Mouse (Mus musculus): ENCODE measurements at regions not wholly inside any gene's neighbourhood (a gene's known extent, or its start where the extent isn't known, plus 50 kb on each side); places are given as distances from the start of the nearest gene placed in this dataset.
A peak's percentile ranks its signal among the peaks of the same experiment; 100 is the strongest.

DNA sequence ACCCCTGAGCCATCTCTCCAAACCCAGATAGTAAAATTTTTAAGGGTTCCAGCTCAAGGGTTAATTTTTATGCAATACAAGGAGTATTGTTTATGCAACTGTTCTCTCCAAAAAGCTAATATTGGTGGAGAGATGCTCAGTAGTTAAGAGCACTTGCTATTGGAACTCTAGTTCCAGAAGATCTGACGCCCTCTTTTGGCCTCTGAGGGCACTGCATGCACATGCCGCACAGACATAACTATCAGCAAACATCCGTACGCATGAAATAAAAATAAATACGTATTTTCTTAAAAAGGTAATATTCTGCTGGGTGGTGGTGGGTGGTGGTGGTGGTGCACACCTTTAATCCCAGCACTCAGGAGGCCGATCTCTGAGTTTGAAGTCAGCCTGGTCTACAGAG is 112.1 kb upstream of the Tmpo start:
- no peak overlapping the region for H3K4me2 ChIP-seq (ENCODE audit: low read depth, low read length)
- no peak overlapping the region for H3K9ac ChIP-seq (replicated peaks; ENCODE audit: low read depth, low read length)
- ATAC-seq (ENCODE audit: insufficient read depth, low read depth) (no peak), DNase-seq (ENCODE audit: low spot score) (no peak)
- no peaks in the 10 kb centered on the region for H3K36me3 ChIP-seq (replicated peaks; ENCODE audit: control insufficient read depth, insufficient read depth, low read length)
- WGBS: 84% methylated on average over 6 of the region's 6 CpGs
- no peak overlapping the region for H3K4me3 ChIP-seq (ENCODE audit: low read depth, low read length)
- H3K4me1 ChIP-seq (ENCODE audit: control insufficient read depth, insufficient read depth): no peaks in the 10 kb centered on the region
- no peaks in the 10 kb centered on the region for H3K9me3 ChIP-seq (replicated peaks; ENCODE audit: control insufficient read depth, low read length)
- TF ChIP-seq EP300 (IDR thresholded peaks at IDR 0.05; ENCODE audit: low read depth) (no peak), CTCF (IDR thresholded peaks at IDR 0.05; ENCODE audit: low read depth) (no peak)
- no peak overlapping the region for H3K27ac ChIP-seq (ENCODE audit: low read depth)
- H3K27me3 ChIP-seq (ENCODE audit: control insufficient read depth, insufficient read depth, low read length): no peaks in the 10 kb centered on the region

DNA sequence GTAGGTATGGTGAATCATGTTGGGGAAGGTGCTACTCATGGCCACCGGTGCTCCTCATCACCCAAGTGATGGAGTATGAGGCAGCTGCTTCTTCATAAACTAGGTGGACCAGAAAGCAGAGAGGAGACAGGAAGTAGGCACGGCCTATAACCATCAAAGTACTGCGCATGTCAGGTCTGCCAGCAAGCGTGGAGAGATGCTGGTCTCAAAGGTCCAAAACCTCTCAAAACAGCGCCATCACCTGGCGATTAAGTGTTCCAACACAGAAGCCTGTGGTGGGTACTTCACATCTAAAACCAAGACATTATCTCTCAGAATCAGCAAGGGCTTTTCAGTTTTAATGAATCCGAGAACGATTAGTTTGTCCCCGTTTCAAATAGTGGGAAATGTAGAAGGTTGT is 103.1 kb upstream of the Tmpo start:
- no peak overlapping the region for H3K9ac ChIP-seq (replicated peaks; ENCODE audit: low read depth, low read length)
- H3K36me3 ChIP-seq (replicated peaks; ENCODE audit: control insufficient read depth, insufficient read depth, low read length): no peaks in the 10 kb centered on the region
- H3K9me3 ChIP-seq (replicated peaks; ENCODE audit: control insufficient read depth, low read length): no peaks in the 10 kb centered on the region
- H3K27ac ChIP-seq (ENCODE audit: low read depth): no peak overlapping the region
- H3K4me1 ChIP-seq (ENCODE audit: control insufficient read depth, insufficient read depth): no peaks in the 10 kb centered on the region
- no peak for ATAC-seq (ENCODE audit: insufficient read depth, low read depth)
- TF ChIP-seq EP300 (IDR thresholded peaks at IDR 0.05; ENCODE audit: low read depth) (no peak), CTCF (IDR thresholded peaks at IDR 0.05; ENCODE audit: low read depth) (no peak)
- WGBS: 88% methylated on average over 9 of the region's 9 CpGs
- no peak overlapping the region for H3K4me2 ChIP-seq (ENCODE audit: low read depth, low read length)
- no peak overlapping the region for H3K4me3 ChIP-seq (ENCODE audit: low read depth, low read length)
- no peaks in the 10 kb centered on the region for H3K27me3 ChIP-seq (ENCODE audit: control insufficient read depth, insufficient read depth, low read length)
- no peak for DNase-seq (ENCODE audit: low spot score)

DNA sequence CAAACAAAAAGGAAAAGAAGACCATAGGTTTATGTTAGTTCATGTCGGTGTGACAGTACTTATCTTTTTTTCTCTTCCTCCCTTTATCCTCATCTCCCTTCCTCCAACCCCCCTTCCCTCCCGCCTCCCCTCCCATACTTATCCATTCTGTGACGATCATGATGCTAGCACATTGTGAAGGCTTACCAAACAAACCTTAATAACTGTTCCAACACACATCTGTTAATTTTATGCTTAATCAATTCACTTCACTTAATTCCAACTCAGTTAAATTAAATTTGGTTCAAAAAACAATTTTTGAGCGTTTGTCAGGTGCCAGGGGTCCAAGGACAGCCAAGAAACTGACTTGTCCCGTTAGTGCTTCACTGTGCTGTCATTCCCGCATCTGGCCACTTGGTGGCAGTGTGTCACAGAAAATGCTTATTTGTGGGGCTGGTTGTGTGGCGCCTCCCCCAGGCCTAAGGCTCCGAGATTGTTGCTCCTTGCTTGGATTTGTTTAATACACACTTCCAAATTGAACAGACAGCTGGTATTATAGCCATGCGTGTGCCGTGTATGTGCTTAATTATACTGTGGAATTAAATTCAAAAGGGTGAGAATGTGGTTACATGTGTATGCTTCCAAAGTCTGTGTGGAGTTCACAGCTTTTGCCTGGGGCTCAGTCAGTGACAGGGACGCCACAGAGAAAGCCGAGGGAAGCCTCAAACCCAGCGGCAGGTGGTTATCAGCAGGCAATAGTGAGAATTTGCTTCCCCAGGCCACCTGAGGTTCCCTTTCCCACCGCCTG is 90.0 kb upstream of the Tmpo start:
- Histone ChIP-seq H3K27me3 (ENCODE audit: control insufficient read depth, insufficient read depth, low read length) (no peaks in the 10 kb centered on the region), H3K4me3 (ENCODE audit: low read depth, low read length) (peak overlapping the region; percentile 34), H3K4me2 (ENCODE audit: low read depth, low read length) (peak overlapping the region; percentile 60), H3K36me3 (replicated peaks; ENCODE audit: control insufficient read depth, insufficient read depth, low read length) (no peaks in the 10 kb centered on the region), H3K4me1 (ENCODE audit: control insufficient read depth, insufficient read depth) (0 out of 2 replicates have a peak, but pooled peaks cover 5% of the 10 kb centered on the region), H3K9me3 (replicated peaks; ENCODE audit: control insufficient read depth, low read length) (no peaks in the 10 kb centered on the region), H3K9ac (replicated peaks; ENCODE audit: low read depth, low read length) (peak overlapping the region; percentile 29; the same call in 1 of the 2 replicates), H3K27ac (ENCODE audit: low read depth) (peak overlapping the region; percentile 64; the same call in 1 of the 2 replicates)
- DNase-seq (ENCODE audit: low spot score) (peak; percentile 69), ATAC-seq (ENCODE audit: insufficient read depth, low read depth) (peak; percentile 57; the same call in 1 of the 2 replicates)
- TF ChIP-seq EP300 (IDR thresholded peaks at IDR 0.05; ENCODE audit: low read depth) (no peak), CTCF (IDR thresholded peaks at IDR 0.05; ENCODE audit: low read depth) (peak; percentile 96)
- WGBS: 11% methylated on average over 14 of the region's 14 CpGs

DNA sequence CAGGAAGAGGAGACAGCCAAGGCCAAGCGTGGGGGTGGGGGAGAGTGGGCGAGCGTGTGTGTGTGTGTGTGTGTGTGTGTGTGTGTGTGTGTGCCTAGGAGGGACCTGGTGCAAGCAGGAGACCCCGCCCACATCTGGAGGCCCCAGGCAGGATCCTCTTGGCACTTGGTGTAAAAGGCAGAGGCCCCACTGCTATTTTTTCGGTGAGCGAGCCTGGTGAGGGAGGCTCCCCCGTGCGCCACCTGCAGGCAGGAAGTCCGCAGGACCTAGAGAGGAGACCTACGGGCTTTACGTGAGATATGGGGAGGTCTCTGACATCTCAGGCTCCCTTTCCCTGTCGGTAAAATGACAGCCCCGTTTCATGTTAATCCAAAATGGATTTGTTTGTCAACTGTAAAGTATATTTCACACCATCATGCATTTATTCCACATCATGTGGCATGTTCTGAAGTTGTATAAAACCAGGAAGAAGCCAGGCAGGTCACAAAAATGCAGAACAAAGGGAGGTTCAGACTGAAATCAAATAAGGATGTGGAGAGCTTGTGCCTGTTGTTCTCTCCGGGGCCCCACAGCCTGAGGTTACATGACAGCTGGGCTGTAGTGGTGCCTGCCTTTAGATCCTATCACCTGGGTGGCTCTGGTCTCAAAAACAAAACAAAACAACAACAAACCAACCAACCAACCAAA is 89.3 kb upstream of the Tmpo start:
- ATAC-seq (ENCODE audit: insufficient read depth, low read depth) (peak; percentile 86), DNase-seq (ENCODE audit: low spot score) (peak; percentile 80)
- TF ChIP-seq EP300 (IDR thresholded peaks at IDR 0.05; ENCODE audit: low read depth) (no peak), CTCF (IDR thresholded peaks at IDR 0.05; ENCODE audit: low read depth) (peak; percentile 67)
- H3K4me3 ChIP-seq (ENCODE audit: low read depth, low read length): peak overlapping the region; percentile 34
- H3K36me3 ChIP-seq (replicated peaks; ENCODE audit: control insufficient read depth, insufficient read depth, low read length): no peaks in the 10 kb centered on the region
- no peaks in the 10 kb centered on the region for H3K9me3 ChIP-seq (replicated peaks; ENCODE audit: control insufficient read depth, low read length)
- H3K27ac ChIP-seq (ENCODE audit: low read depth): peak overlapping the region; percentile 64; the same call in 1 of the 2 replicates
- H3K4me1 ChIP-seq (ENCODE audit: control insufficient read depth, insufficient read depth): 0 out of 2 replicates have a peak, but pooled peaks cover 5% of the 10 kb centered on the region
- H3K9ac ChIP-seq (replicated peaks; ENCODE audit: low read depth, low read length): peak overlapping the region; percentile 29; the same call in 1 of the 2 replicates
- no peaks in the 10 kb centered on the region for H3K27me3 ChIP-seq (ENCODE audit: control insufficient read depth, insufficient read depth, low read length)
- peak overlapping the region; percentile 60 for H3K4me2 ChIP-seq (ENCODE audit: low read depth, low read length)
- WGBS: 10% methylated on average over 12 of the region's 14 CpGs

DNA sequence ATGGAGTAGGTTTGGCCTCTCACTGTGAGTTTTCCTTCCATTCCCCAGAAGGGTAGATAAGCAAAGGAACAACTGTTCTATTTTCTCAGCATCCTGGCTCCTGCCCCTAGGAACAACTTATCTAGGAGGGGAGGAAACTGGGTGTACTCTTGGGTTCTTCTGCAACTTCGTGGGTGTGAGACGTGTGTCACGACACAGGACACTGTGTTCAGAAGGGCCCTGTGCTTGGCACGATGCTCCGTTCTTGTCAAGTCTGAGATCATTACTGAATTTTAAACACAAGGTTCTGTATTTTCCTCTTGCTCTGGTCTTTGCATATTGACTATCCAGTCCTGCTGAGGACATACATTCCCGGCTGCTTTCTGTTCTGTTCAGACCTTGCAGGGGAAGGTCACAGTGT is 86.8 kb upstream of the Tmpo start:
- H3K36me3 ChIP-seq (replicated peaks; ENCODE audit: control insufficient read depth, insufficient read depth, low read length): no peaks in the 10 kb centered on the region
- no peak overlapping the region for H3K9ac ChIP-seq (replicated peaks; ENCODE audit: low read depth, low read length)
- H3K27ac ChIP-seq (ENCODE audit: low read depth): no peak overlapping the region
- 0 out of 2 replicates have a peak, but pooled peaks cover 5% of the 10 kb centered on the region for H3K4me1 ChIP-seq (ENCODE audit: control insufficient read depth, insufficient read depth)
- TF ChIP-seq CTCF (IDR thresholded peaks at IDR 0.05; ENCODE audit: low read depth): no peak
- TF ChIP-seq EP300 (IDR thresholded peaks at IDR 0.05; ENCODE audit: low read depth): no peak
- ATAC-seq (ENCODE audit: insufficient read depth, low read depth) (peak; percentile 38; the same call in 1 of the 2 replicates), DNase-seq (ENCODE audit: low spot score) (peak; percentile 7)
- no peak overlapping the region for H3K4me2 ChIP-seq (ENCODE audit: low read depth, low read length)
- H3K9me3 ChIP-seq (replicated peaks; ENCODE audit: control insufficient read depth, low read length): no peaks in the 10 kb centered on the region
- whole genome bisulfite sequencing: 66% methylated on average over 6 of the region's 6 CpGs
- no peak overlapping the region for H3K4me3 ChIP-seq (ENCODE audit: low read depth, low read length)
- no peaks in the 10 kb centered on the region for H3K27me3 ChIP-seq (ENCODE audit: control insufficient read depth, insufficient read depth, low read length)
